Mouse (Mus musculus): ENCODE measurements around the gene Plcxd1. TPM values are rescaled to one million over a fixed set of nuclear protein-coding genes. Genes with fewer than 3 reads are reported as not detected.

The Plcxd1 gene
- total and polyA plus RNA-seq, 3 experiments: 0.64 to 1.3 TPM; not detected in 1

DNA sequence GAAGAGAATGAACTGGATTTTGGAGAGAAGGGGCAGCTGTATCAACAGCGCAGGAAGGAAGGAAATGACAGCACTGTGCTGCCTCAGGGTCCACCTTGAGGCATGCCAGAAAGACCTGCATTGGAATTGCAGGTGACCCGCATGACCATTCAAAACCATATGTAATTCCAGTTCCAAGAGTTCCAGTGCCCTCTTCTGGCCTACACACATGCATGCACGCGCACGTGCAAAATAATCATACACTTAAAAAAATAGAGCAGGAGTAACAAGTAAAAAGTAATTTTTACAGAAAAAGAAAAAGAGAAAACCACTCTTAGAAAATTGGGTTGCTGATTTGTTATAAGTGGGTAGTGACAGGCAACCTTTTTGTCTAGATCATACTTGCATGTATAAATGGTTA is 43.2 kb downstream of the Plcxd1 start:
- Histone ChIP-seq H3K79me2 (replicated peaks; ENCODE audit: control insufficient read depth, extremely low read depth, insufficient read depth, poor library complexity, severe bottlenecking) (no peaks in the 10 kb centered on the region; the same call in none of the 2 replicates), H3K4me3 (replicated peaks in 1 of 3; ENCODE audit: low read depth in 2 of 3, low read length in 2 of 3, poor library complexity in 1 of 3) (no peak overlapping the region), H3K27ac (ENCODE audit: insufficient read depth, low read depth) (no peak overlapping the region), H3K9ac (ENCODE audit: insufficient read depth, low read depth) (no peak overlapping the region), H3K9me3 (replicated peaks; ENCODE audit: low read length) (no peaks in the 10 kb centered on the region), H3K36me3 (replicated peaks in 1 of 2; ENCODE audit: control insufficient read depth in 1 of 2, insufficient read depth in 1 of 2, low read length in 1 of 2) (peaks cover 60 to 81% of the 10 kb centered on the region in 2 experiments), H3K27me3 (replicated peaks) (no peaks in the 10 kb centered on the region), H3K4me2 (ENCODE audit: insufficient read depth, low read depth, poor library complexity, severe bottlenecking) (no peak overlapping the region), H3K4me1 (ENCODE audit: control insufficient read depth in 1 of 2, insufficient read depth in 2 of 2) (peaks cover under 1 to 7% of the 10 kb centered on the region in 2 experiments; a peak in 3 of 4 replicates)
- peak; percentile 15 for DNase-seq (ENCODE audit: extremely low read depth)
- in situ Hi-C loops (cut with MboI; ENCODE audit: low pct_ligation_motif_present, low pct_unique_long_range_greater_than_20kb, low sequenced_read_pairs): no loop called here
- dilution Hi-C loops (cut with MboI; ENCODE audit: extremely low pct_ligation_motif_present, extremely low pct_unique_long_range_greater_than_20kb, low sequenced_read_pairs): no loop called here
- TF ChIP-seq ELF1 (IDR thresholded peaks at IDR 0.05; ENCODE audit: low read depth, low read length) (no peak), TCF12 (IDR thresholded peaks at IDR 0.05; ENCODE audit: low read depth, low read length) (no peak), JUND (conservative IDR thresholded peaks at IDR 0.05; ENCODE audit: low read depth, low read length) (no peak), CHD2 (IDR thresholded peaks at IDR 0.05; ENCODE audit: low read length) (no peak), ZKSCAN1 (IDR thresholded peaks at IDR 0.05; ENCODE audit: borderline replicate concordance, low read depth, low read length) (no peak), TBP (conservative IDR thresholded peaks at IDR 0.05; ENCODE audit: low read depth, low read length) (no peak), USF1 (IDR thresholded peaks at IDR 0.05; ENCODE audit: low read depth, low read length) (no peak), NRF1 (IDR thresholded peaks at IDR 0.05; ENCODE audit: low read depth, low read length) (no peak), USF2 (conservative IDR thresholded peaks at IDR 0.05; ENCODE audit: low read depth, low read length) (no peak), ZMIZ1 (IDR thresholded peaks at IDR 0.05; ENCODE audit: low read depth, low read length) (no peak), CTCF (conservative IDR thresholded peaks at IDR 0.05 in 1 of 2, IDR thresholded peaks at IDR 0.05 in 1 of 2; ENCODE audit: low read depth in 2 of 2, low read length in 2 of 2) (peak in 1 of 2 experiments; percentile 54; a peak in 2 of 4 replicates), PAX5 (IDR thresholded peaks at IDR 0.05; ENCODE audit: low read length) (no peak), POLR2A (IDR thresholded peaks at IDR 0.05; ENCODE audit: low read depth, low read length) (no peak), MAFK (IDR thresholded peaks at IDR 0.05; ENCODE audit: insufficient replicate concordance, low read length) (no peak), CHD1 (IDR thresholded peaks at IDR 0.05; ENCODE audit: low read depth, low read length) (no peak), NELFE (IDR thresholded peaks at IDR 0.05; ENCODE audit: low read depth, low read length) (no peak), RCOR1 (conservative IDR thresholded peaks at IDR 0.05; ENCODE audit: low read depth, low read length) (no peak), MYC (IDR thresholded peaks at IDR 0.05; ENCODE audit: low read depth, low read length) (no peak), ZNF384 (IDR thresholded peaks at IDR 0.05; ENCODE audit: low read depth, low read length) (no peak), SMC3 (IDR thresholded peaks at IDR 0.05; ENCODE audit: low read depth, low read length) (peak; percentile 40), RAD21 (IDR thresholded peaks at IDR 0.05; ENCODE audit: low read depth, low read length) (peak; percentile 53)

Other genes starting within 250 kb of the Plcxd1 start
- 6.0 and 10.2 TPM in 2 replicates for gene Gm15446, start 176.6 kb upstream of the Plcxd1 start, total RNA-seq (2012; rRNA removed)
- 11.9 and 15.2 TPM in 2 replicates for gene Gm15446, start 176.6 kb upstream of the Plcxd1 start, total RNA-seq (2014; rRNA removed)
- gene Gm15446, start 176.6 kb upstream of the Plcxd1 start, polyA plus RNA-seq (2012; ENCODE audit: insufficient read length, low read depth): 6.2 and 19.0 TPM in 2 replicates
- 16.0 and 24.5 TPM in 2 replicates for gene Zfp932, start 103.4 kb upstream of the Plcxd1 start, total RNA-seq (2012; rRNA removed)
- gene Zfp932, start 103.4 kb upstream of the Plcxd1 start, total RNA-seq (2014; rRNA removed): 36.8 and 40.4 TPM in 2 replicates
- 23.6 and 25.2 TPM in 2 replicates for gene Zfp932, start 103.4 kb upstream of the Plcxd1 start, polyA plus RNA-seq (2012; ENCODE audit: insufficient read length, low read depth)
- 2.3 and 5.7 TPM in 2 replicates for gene Gm17655, start 27.5 kb upstream of the Plcxd1 start, total RNA-seq (2012; rRNA removed)
- gene Gm17655, start 27.5 kb upstream of the Plcxd1 start, total RNA-seq (2014; rRNA removed): 4.7 and 5.1 TPM in 2 replicates
- gene Gm17655, start 27.5 kb upstream of the Plcxd1 start, polyA plus RNA-seq (2012; ENCODE audit: insufficient read length, low read depth): 1.9 and 2.6 TPM in 2 replicates
- 2.3 and 2.6 TPM in 2 replicates for gene Gm35315, start 5.5 kb upstream of the Plcxd1 start, total RNA-seq (2012; rRNA removed)
- gene Gm35315, start 5.5 kb upstream of the Plcxd1 start, total RNA-seq (2014; rRNA removed): 3.7 and 4.0 TPM in 2 replicates
- 3.3 TPM in 2 replicates for gene Gm35315, start 5.5 kb upstream of the Plcxd1 start, polyA plus RNA-seq (2012; ENCODE audit: insufficient read length, low read depth)
- gene Gtpbp6, start 8.2 kb downstream of the Plcxd1 start, total RNA-seq (2012; rRNA removed): 39.6 and 40.1 TPM in 2 replicates
- 12.2 and 14.4 TPM in 2 replicates for gene Gtpbp6, start 8.2 kb downstream of the Plcxd1 start, total RNA-seq (2014; rRNA removed)
- 24.5 and 27.9 TPM in 2 replicates for gene Gtpbp6, start 8.2 kb downstream of the Plcxd1 start, polyA plus RNA-seq (2012; ENCODE audit: insufficient read length, low read depth)
- gene Zfp605, start 10.1 kb downstream of the Plcxd1 start, total RNA-seq (2012; rRNA removed): 4.3 and 5.9 TPM in 2 replicates
- 4.2 and 5.3 TPM in 2 replicates for gene Zfp605, start 10.1 kb downstream of the Plcxd1 start, total RNA-seq (2014; rRNA removed)
- 3.6 and 3.9 TPM in 2 replicates for gene Zfp605, start 10.1 kb downstream of the Plcxd1 start, polyA plus RNA-seq (2012; ENCODE audit: insufficient read length, low read depth)
- gene Chfr, start 35.9 kb downstream of the Plcxd1 start, total RNA-seq (2012; rRNA removed): 33.6 and 40.8 TPM in 2 replicates
- gene Chfr, start 35.9 kb downstream of the Plcxd1 start, total RNA-seq (2014; rRNA removed): 23.8 and 23.9 TPM in 2 replicates
- gene Chfr, start 35.9 kb downstream of the Plcxd1 start, polyA plus RNA-seq (2012; ENCODE audit: insufficient read length, low read depth): 36.0 and 38.5 TPM in 2 replicates
- 15.0 and 15.7 TPM in 2 replicates for gene Golga3, start 76.7 kb downstream of the Plcxd1 start, total RNA-seq (2012; rRNA removed)
- 10.0 and 10.8 TPM in 2 replicates for gene Golga3, start 76.7 kb downstream of the Plcxd1 start, total RNA-seq (2014; rRNA removed)
- gene Golga3, start 76.7 kb downstream of the Plcxd1 start, polyA plus RNA-seq (2012; ENCODE audit: insufficient read length, low read depth): 18.0 and 18.2 TPM in 2 replicates
- 30.8 and 33.2 TPM in 2 replicates for gene Ankle2, start 131.0 kb downstream of the Plcxd1 start, total RNA-seq (2012; rRNA removed)
- gene Ankle2, start 131.0 kb downstream of the Plcxd1 start, total RNA-seq (2014; rRNA removed): 35.3 and 40.5 TPM in 2 replicates
- gene Ankle2, start 131.0 kb downstream of the Plcxd1 start, polyA plus RNA-seq (2012; ENCODE audit: insufficient read length, low read depth): 35.7 and 37.1 TPM in 2 replicates
- gene Pgam5, start 169.9 kb downstream of the Plcxd1 start, total RNA-seq (2012; rRNA removed): 62.8 and 70.0 TPM in 2 replicates
- gene Pgam5, start 169.9 kb downstream of the Plcxd1 start, total RNA-seq (2014; rRNA removed): 127 and 128 TPM in 2 replicates
- 57.1 and 64.8 TPM in 2 replicates for gene Pgam5, start 169.9 kb downstream of the Plcxd1 start, polyA plus RNA-seq (2012; ENCODE audit: insufficient read length, low read depth)
- 4.6 and 5.4 TPM in 2 replicates for gene Pxmp2, start 186.2 kb downstream of the Plcxd1 start, total RNA-seq (2012; rRNA removed)
- gene Pxmp2, start 186.2 kb downstream of the Plcxd1 start, total RNA-seq (2014; rRNA removed): 4.5 and 4.7 TPM in 2 replicates
- 3.5 and 3.9 TPM in 2 replicates for gene Pxmp2, start 186.2 kb downstream of the Plcxd1 start, polyA plus RNA-seq (2012; ENCODE audit: insufficient read length, low read depth)
- 50.7 and 55.0 TPM in 2 replicates for gene Pole, start 186.3 kb downstream of the Plcxd1 start, total RNA-seq (2012; rRNA removed)
- 45.6 and 46.0 TPM in 2 replicates for gene Pole, start 186.3 kb downstream of the Plcxd1 start, total RNA-seq (2014; rRNA removed)
- gene Pole, start 186.3 kb downstream of the Plcxd1 start, polyA plus RNA-seq (2012; ENCODE audit: insufficient read length, low read depth): 56.4 and 60.2 TPM in 2 replicates
- gene P2rx2, start 243.2 kb downstream of the Plcxd1 start, total RNA-seq (2012; rRNA removed): not detected in 2 replicates
- gene P2rx2, start 243.2 kb downstream of the Plcxd1 start, total RNA-seq (2014; rRNA removed): not detected in 2 replicates
- 0.45 and 0.76 TPM in 2 replicates for gene P2rx2, start 243.2 kb downstream of the Plcxd1 start, polyA plus RNA-seq (2012; ENCODE audit: insufficient read length, low read depth)
- not detected in 2 replicates for gene Lrcol1, start 244.8 kb downstream of the Plcxd1 start, total RNA-seq (2012; rRNA removed)
- gene Lrcol1, start 244.8 kb downstream of the Plcxd1 start, total RNA-seq (2014; rRNA removed): not detected in 2 replicates
- not detected in 2 replicates for gene Lrcol1, start 244.8 kb downstream of the Plcxd1 start, polyA plus RNA-seq (2012; ENCODE audit: insufficient read length, low read depth)